Mouse (Mus musculus): ENCODE measurements around the gene Zfp94.

Zfp94 gene

GRCm38 (mm10) chr7:24269256-24269655 lies 47.2 kb downstream of the Zfp94 start:
- no peak for TF ChIP-seq GATA4 (IDR thresholded peaks at IDR 0.05; ENCODE audit: insufficient replicate concordance, low read length)

- TF ChIP-seq GATA4 (IDR thresholded peaks at IDR 0.05; ENCODE audit: insufficient replicate concordance, low read length): no peak
Observed at GRCm38 (mm10) chr7:24268176-24269155, 48.0 kb downstream of the Zfp94 start.

- no peak for TF ChIP-seq GATA4 (IDR thresholded peaks at IDR 0.05; ENCODE audit: insufficient replicate concordance, low read length)
Observed at GRCm38 (mm10) chr7:24260000-24260312, 56.5 kb downstream of the Zfp94 start.

- TF ChIP-seq GATA4 (IDR thresholded peaks at IDR 0.05; ENCODE audit: insufficient replicate concordance, low read length): no peak
Observed at GRCm38 (mm10) chr7:24259306-24259999, 57.0 kb downstream of the Zfp94 start.

- TF ChIP-seq GATA4 (IDR thresholded peaks at IDR 0.05; ENCODE audit: insufficient replicate concordance, low read length): no peak
Observed at GRCm38 (mm10) chr7:24254633-24255474, 61.6 kb downstream of the Zfp94 start, which contains the start of gene Zfp108. TSS of gene Zfp108 (plus strand) at chr7:24254794.

GRCm38 (mm10) chr7:24253779-24254615 lies 62.5 kb downstream of the Zfp94 start:
- TF ChIP-seq GATA4 (IDR thresholded peaks at IDR 0.05; ENCODE audit: insufficient replicate concordance, low read length): no peak

All from liver, adult (tissue).